ENCODE assay signal across 14 mouse cellular contexts in the genomic region with DNA sequence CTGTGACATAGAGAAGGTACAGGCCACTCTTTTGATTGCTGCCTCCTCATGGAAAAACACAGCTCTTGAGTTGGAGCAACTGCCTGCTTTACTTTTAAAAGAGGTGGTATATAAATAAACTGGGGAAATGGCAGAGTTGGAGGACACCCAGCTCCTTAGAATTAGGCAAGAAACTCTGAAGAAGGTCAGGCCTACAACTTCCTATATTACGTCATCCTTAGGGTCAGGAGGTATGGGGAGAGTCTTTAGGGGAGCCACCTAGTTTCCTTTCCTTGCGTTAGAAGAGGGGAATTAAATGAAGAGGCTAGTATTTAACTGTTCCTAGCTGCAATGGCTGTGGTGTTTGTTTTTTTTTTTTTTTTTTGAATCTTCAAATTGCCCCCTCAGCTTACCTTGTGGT.
"Had no signal": no experiment of that assay in that cellular context is flagged by ENCODE, and none has a peak within 500 bp of the region (broad histone marks: within the 10 kb centered on the region; RNA-seq: fewer than 3 reads in every experiment).

No protein-coding gene starts in this region.

- H3K4me2 ChIP-seq: intestine, embryonic 15.5 days; limb, embryonic 15.5 days; liver, embryonic 12.5 days; lung, embryonic 15.5 days; neural tube, embryonic 12.5 days; stomach, embryonic 15.5 days had no signal

- ATAC-seq: liver, embryonic 12.5 days had no signal

- H3K4me1 ChIP-seq: intestine, embryonic 15.5 days; liver, embryonic 12.5 days; lung, embryonic 15.5 days; midbrain, embryonic 10.5 days; neural tube, embryonic 12.5 days had no signal

- H3K27ac ChIP-seq: intestine, embryonic 15.5 days; left cerebral cortex, adult 2 months; limb, embryonic 15.5 days; liver, embryonic 12.5 days; lung, embryonic 15.5 days; midbrain, embryonic 10.5 days; neural tube, embryonic 12.5 days; stomach, embryonic 15.5 days had no signal

- H3K9me3 ChIP-seq: intestine, embryonic 15.5 days; limb, embryonic 15.5 days; liver, embryonic 12.5 days; lung, embryonic 15.5 days; midbrain, embryonic 10.5 days; neural tube, embryonic 12.5 days; stomach, embryonic 15.5 days had no signal

- H3K9ac ChIP-seq: intestine, embryonic 15.5 days; limb, embryonic 15.5 days; liver, embryonic 12.5 days; lung, embryonic 15.5 days; neural tube, embryonic 12.5 days; stomach, embryonic 15.5 days had no signal

- DNase-seq: kidney, adult 2 months; kidney, postnatal 25 days; midbrain, embryonic 14.5 days; right cerebral cortex, postnatal 14 days; thymus, adult 2 months; thymus, postnatal 25 days had no signal

- H3K4me3 ChIP-seq: intestine, embryonic 15.5 days; left cerebral cortex, adult 2 months; limb, embryonic 15.5 days; liver, embryonic 12.5 days; lung, embryonic 15.5 days; midbrain, embryonic 10.5 days; neural tube, embryonic 12.5 days; stomach, embryonic 15.5 days had no signal

- H3K27me3 ChIP-seq: intestine, embryonic 15.5 days; limb, embryonic 15.5 days; liver, embryonic 12.5 days; neural tube, embryonic 12.5 days; stomach, embryonic 15.5 days had no signal

- H3K36me3 ChIP-seq: intestine, embryonic 15.5 days; limb, embryonic 15.5 days; liver, embryonic 12.5 days; lung, embryonic 15.5 days; midbrain, embryonic 10.5 days; neural tube, embryonic 12.5 days; stomach, embryonic 15.5 days had no signal
